Mouse (Mus musculus): ENCODE data around the gene Slc6a6. TPM values are rescaled to one million over a fixed set of nuclear protein-coding genes. Genes with fewer than 3 reads are reported as not detected.

Slc6a6 gene
- polyA plus RNA-seq, 1 experiment from 2014 or later: 59.1 TPM

DNA sequence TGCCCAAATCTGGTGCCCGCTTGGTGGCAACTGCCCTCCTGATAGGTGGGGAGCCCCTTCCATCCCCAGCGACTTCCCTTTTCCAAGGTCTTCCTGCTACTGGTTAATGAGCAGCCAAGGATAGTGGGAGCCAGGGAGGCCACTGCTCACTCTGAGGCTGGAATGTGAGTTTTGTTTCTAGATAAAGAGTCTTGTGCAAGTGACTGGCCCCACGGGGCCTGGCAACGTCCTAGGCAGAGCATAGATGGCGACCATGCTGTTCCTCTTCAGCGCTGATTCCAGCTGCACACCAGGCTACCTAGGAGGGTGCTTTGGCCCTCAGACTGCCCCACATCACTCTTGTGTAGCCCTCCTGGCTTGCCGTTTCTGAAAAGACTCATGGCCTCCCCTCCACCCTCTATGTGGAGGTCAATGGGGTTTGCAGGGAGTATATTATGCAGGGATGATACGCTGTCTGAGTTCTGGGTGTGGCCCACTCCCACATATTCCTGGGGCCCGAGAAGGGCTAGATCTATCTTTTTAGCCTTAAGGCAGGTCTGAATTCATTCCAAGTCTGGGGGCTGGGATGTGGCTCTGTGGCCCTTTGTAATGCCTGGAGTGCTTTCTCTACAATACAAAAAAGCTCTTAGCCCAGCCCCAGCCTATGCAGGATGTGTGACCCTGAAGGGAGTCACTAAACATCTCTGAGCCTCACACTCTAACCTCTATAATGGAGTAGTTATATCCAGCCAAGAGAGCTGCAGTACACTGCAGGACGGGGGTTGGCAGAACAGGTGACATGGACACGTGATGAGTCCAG lies 17.2 kb downstream of the Slc6a6 start:
- H3K9ac ChIP-seq (ENCODE audit: low read length): no peak overlapping the region
- H3K27me3 ChIP-seq (ENCODE audit: control insufficient read depth, insufficient read depth, low read length): no peaks in the 10 kb centered on the region
- peaks cover 17% of the 10 kb centered on the region; the same call in 1 of the 2 replicates for H3K36me3 ChIP-seq (ENCODE audit: control insufficient read depth, insufficient read depth)
- WGBS: 76% methylated on average over 11 of the region's 11 CpGs
- no peak for ATAC-seq (replicated peaks; ENCODE audit: extremely low read depth, insufficient read depth, low FRiP score)
- no peak overlapping the region for H3K4me3 ChIP-seq (ENCODE audit: low read length)
- H3K4me2 ChIP-seq (ENCODE audit: low read depth, low read length): no peak overlapping the region
- H3K4me1 ChIP-seq (ENCODE audit: control insufficient read depth, insufficient read depth, low read length): peaks cover 3% of the 10 kb centered on the region; the same call in 1 of the 2 replicates
- no peaks in the 10 kb centered on the region for H3K9me3 ChIP-seq (replicated peaks; ENCODE audit: control insufficient read depth, low read length)
- no peak overlapping the region for H3K27ac ChIP-seq (ENCODE audit: low read length)

- Histone ChIP-seq H3K36me3 (ENCODE audit: control insufficient read depth, insufficient read depth) (peaks cover 20% of the 10 kb centered on the region; the same call in 1 of the 2 replicates), H3K27me3 (ENCODE audit: control insufficient read depth, insufficient read depth, low read length) (no peaks in the 10 kb centered on the region), H3K4me1 (ENCODE audit: control insufficient read depth, insufficient read depth, low read length) (no peaks in the 10 kb centered on the region), H3K9ac (ENCODE audit: low read length) (no peak overlapping the region), H3K9me3 (replicated peaks; ENCODE audit: control insufficient read depth, low read length) (0 out of 2 replicates have a peak, but pooled peaks cover under 1% of the 10 kb centered on the region), H3K4me2 (ENCODE audit: low read depth, low read length) (no peak overlapping the region), H3K4me3 (ENCODE audit: low read length) (no peak overlapping the region), H3K27ac (ENCODE audit: low read length) (no peak overlapping the region)
- 83% methylated on average over 2 of the region's 2 CpGs for WGBS
- no peak for ATAC-seq (replicated peaks; ENCODE audit: extremely low read depth, insufficient read depth, low FRiP score)
Measured at GRCm38 (mm10) chr6:91703459-91703858, 19.6 kb downstream of the Slc6a6 start.

- H3K4me2 ChIP-seq (ENCODE audit: low read depth, low read length): no peak overlapping the region
- no peak for ATAC-seq (replicated peaks; ENCODE audit: extremely low read depth, insufficient read depth, low FRiP score)
- H3K27ac ChIP-seq (ENCODE audit: low read length): no peak overlapping the region
- no peak overlapping the region for H3K9ac ChIP-seq (ENCODE audit: low read length)
- H3K27me3 ChIP-seq (ENCODE audit: control insufficient read depth, insufficient read depth, low read length): no peaks in the 10 kb centered on the region
- 56% methylated on average over 1 of the region's 1 CpGs for WGBS
- H3K36me3 ChIP-seq (ENCODE audit: control insufficient read depth, insufficient read depth): peaks cover 22% of the 10 kb centered on the region; the same call in 1 of the 2 replicates
- no peaks in the 10 kb centered on the region for H3K4me1 ChIP-seq (ENCODE audit: control insufficient read depth, insufficient read depth, low read length)
- no peak overlapping the region for H3K4me3 ChIP-seq (ENCODE audit: low read length)
- 0 out of 2 replicates have a peak, but pooled peaks cover 3% of the 10 kb centered on the region for H3K9me3 ChIP-seq (replicated peaks; ENCODE audit: control insufficient read depth, low read length)
Measured at GRCm38 (mm10) chr6:91704446-91704845, 20.6 kb downstream of the Slc6a6 start.

- Histone ChIP-seq H3K27ac (ENCODE audit: low read length) (no peak overlapping the region; the same call in 1 of the 2 replicates), H3K9me3 (replicated peaks; ENCODE audit: control insufficient read depth, low read length) (0 out of 2 replicates have a peak, but pooled peaks cover 3% of the 10 kb centered on the region), H3K27me3 (ENCODE audit: control insufficient read depth, insufficient read depth, low read length) (no peaks in the 10 kb centered on the region), H3K9ac (ENCODE audit: low read length) (no peak overlapping the region), H3K4me1 (ENCODE audit: control insufficient read depth, insufficient read depth, low read length) (no peaks in the 10 kb centered on the region), H3K36me3 (ENCODE audit: control insufficient read depth, insufficient read depth) (peaks cover 18% of the 10 kb centered on the region; the same call in 1 of the 2 replicates), H3K4me3 (ENCODE audit: low read length) (no peak overlapping the region), H3K4me2 (ENCODE audit: low read depth, low read length) (no peak overlapping the region)
- WGBS: 58% methylated on average over 4 of the region's 4 CpGs
- no peak for ATAC-seq (replicated peaks; ENCODE audit: extremely low read depth, insufficient read depth, low FRiP score)
Measured at GRCm38 (mm10) chr6:91705651-91706050, 21.8 kb downstream of the Slc6a6 start.

- Histone ChIP-seq H3K9ac (ENCODE audit: low read length) (no peak overlapping the region), H3K4me2 (ENCODE audit: low read depth, low read length) (no peak overlapping the region), H3K27me3 (ENCODE audit: control insufficient read depth, insufficient read depth, low read length) (no peaks in the 10 kb centered on the region), H3K36me3 (ENCODE audit: control insufficient read depth, insufficient read depth) (peaks cover 13% of the 10 kb centered on the region; the same call in 1 of the 2 replicates), H3K27ac (ENCODE audit: low read length) (no peak overlapping the region; the same call in 1 of the 2 replicates), H3K4me1 (ENCODE audit: control insufficient read depth, insufficient read depth, low read length) (no peaks in the 10 kb centered on the region), H3K9me3 (replicated peaks; ENCODE audit: control insufficient read depth, low read length) (0 out of 2 replicates have a peak, but pooled peaks cover 3% of the 10 kb centered on the region), H3K4me3 (ENCODE audit: low read length) (no peak overlapping the region)
- WGBS: 70% methylated on average over 13 of the region's 13 CpGs
- ATAC-seq (replicated peaks; ENCODE audit: extremely low read depth, insufficient read depth, low FRiP score): no peak
Measured at GRCm38 (mm10) chr6:91706072-91706776, 22.4 kb downstream of the Slc6a6 start.

DNA sequence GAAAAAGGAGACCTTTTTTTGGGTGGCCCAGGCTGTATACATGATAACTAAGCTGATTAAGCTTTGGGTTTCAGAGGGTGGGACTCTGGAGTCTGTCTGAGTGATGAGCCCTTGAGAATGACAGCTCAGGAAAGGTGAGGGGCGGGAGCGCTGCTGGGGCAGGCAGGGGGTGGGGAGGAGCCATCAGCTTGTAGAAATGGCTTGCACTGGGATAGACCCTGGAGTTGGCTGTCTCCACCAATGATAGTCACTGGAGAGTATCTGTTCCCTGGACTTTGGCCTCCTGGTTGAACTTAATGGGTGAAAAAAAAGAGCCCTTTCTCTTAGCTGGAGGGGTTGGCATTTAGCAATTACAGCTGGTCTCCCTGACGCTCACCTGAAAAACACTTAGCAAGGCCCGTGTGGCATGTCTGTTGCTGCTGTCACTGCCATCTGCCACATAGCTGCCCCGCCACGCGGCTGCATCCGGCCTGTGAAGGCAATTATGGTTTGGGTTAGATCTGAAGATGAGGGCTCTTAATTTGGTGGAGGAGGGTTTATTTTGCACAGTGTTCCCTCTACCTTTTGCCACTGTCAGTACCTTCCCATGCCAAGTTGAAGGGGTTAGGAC lies 23.5 kb downstream of the Slc6a6 start:
- Histone ChIP-seq H3K9ac (ENCODE audit: low read length) (no peak overlapping the region), H3K27ac (ENCODE audit: low read length) (no peak overlapping the region), H3K4me1 (ENCODE audit: control insufficient read depth, insufficient read depth, low read length) (peaks cover 6% of the 10 kb centered on the region), H3K36me3 (ENCODE audit: control insufficient read depth, insufficient read depth) (0 out of 2 replicates have a peak, but pooled peaks cover 13% of the 10 kb centered on the region), H3K4me3 (ENCODE audit: low read length) (no peak overlapping the region), H3K9me3 (replicated peaks; ENCODE audit: control insufficient read depth, low read length) (0 out of 2 replicates have a peak, but pooled peaks cover 3% of the 10 kb centered on the region), H3K27me3 (ENCODE audit: control insufficient read depth, insufficient read depth, low read length) (no peaks in the 10 kb centered on the region), H3K4me2 (ENCODE audit: low read depth, low read length) (no peak overlapping the region)
- WGBS: 78% methylated on average over 8 of the region's 8 CpGs
- ATAC-seq (replicated peaks; ENCODE audit: extremely low read depth, insufficient read depth, low FRiP score): no peak

DNA sequence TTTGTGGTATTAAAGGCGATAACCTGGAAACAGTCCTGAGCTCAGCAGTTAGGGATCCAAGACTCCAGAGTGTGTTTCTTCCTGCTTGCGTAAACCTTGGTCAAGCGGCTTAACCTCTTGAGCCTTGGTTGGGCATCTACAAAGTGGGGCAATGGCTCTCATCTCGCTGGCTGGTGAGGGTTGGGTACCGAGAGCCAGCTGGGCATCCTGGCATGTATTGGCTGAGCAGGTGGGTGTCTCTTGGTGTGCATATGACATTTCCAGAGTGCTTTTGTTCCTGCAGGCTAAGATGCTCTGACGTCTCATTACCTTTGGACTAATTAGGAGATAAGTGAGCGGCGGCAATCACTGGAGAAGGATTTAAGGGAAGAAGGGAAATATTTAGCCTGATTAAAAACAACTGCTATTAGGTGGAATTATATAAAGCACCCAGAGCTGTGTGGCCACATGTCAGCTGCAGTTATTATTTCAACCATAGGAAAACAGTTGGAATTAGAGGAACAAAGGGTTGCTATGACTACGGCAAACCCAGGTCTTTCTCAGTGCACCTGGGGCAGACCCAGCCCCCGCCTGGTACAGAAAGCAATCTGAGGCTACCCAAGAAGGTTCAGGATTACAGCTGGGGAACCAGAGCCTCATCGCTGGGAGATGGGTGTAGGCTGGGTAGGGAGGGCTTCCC lies 24.2 kb downstream of the Slc6a6 start:
- Histone ChIP-seq H3K4me3 (ENCODE audit: low read length) (no peak overlapping the region), H3K4me2 (ENCODE audit: low read depth, low read length) (no peak overlapping the region), H3K4me1 (ENCODE audit: control insufficient read depth, insufficient read depth, low read length) (peaks cover 12% of the 10 kb centered on the region), H3K36me3 (ENCODE audit: control insufficient read depth, insufficient read depth) (0 out of 2 replicates have a peak, but pooled peaks cover 11% of the 10 kb centered on the region), H3K27ac (ENCODE audit: low read length) (no peak overlapping the region), H3K9me3 (replicated peaks; ENCODE audit: control insufficient read depth, low read length) (0 out of 2 replicates have a peak, but pooled peaks cover 3% of the 10 kb centered on the region), H3K9ac (ENCODE audit: low read length) (no peak overlapping the region), H3K27me3 (ENCODE audit: control insufficient read depth, insufficient read depth, low read length) (no peaks in the 10 kb centered on the region)
- 89% methylated on average over 11 of the region's 11 CpGs for WGBS
- ATAC-seq (replicated peaks; ENCODE audit: extremely low read depth, insufficient read depth, low FRiP score): no peak

DNA sequence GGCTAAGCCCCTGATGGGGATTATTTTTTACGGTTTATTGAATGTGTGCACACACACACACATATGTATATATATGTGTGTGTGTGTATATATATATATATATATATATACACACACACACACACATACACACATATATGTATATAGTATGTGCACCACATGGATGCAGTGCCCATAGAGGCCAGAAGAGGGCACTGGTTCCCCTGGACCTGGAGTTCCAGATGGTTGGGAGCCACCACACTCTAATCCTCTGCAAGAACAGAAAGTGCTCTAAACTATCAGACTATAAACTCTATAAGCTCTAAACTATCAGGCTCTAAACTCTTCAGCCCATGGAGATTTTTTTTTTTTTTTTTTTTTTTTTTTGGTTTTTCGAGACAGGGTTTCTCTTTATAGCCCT lies 25.1 kb downstream of the Slc6a6 start:
- no peak overlapping the region for H3K9ac ChIP-seq (ENCODE audit: low read length)
- WGBS: 100% methylated on average over 1 of the region's 2 CpGs
- 0 out of 2 replicates have a peak, but pooled peaks cover 9% of the 10 kb centered on the region for H3K36me3 ChIP-seq (ENCODE audit: control insufficient read depth, insufficient read depth)
- H3K4me3 ChIP-seq (ENCODE audit: low read length): no peak overlapping the region
- no peaks in the 10 kb centered on the region for H3K27me3 ChIP-seq (ENCODE audit: control insufficient read depth, insufficient read depth, low read length)
- 0 out of 2 replicates have a peak, but pooled peaks cover 3% of the 10 kb centered on the region for H3K9me3 ChIP-seq (replicated peaks; ENCODE audit: control insufficient read depth, low read length)
- H3K27ac ChIP-seq (ENCODE audit: low read length): no peak overlapping the region
- H3K4me1 ChIP-seq (ENCODE audit: control insufficient read depth, insufficient read depth, low read length): peaks cover 18% of the 10 kb centered on the region
- no peak for ATAC-seq (replicated peaks; ENCODE audit: extremely low read depth, insufficient read depth, low FRiP score)
- no peak overlapping the region for H3K4me2 ChIP-seq (ENCODE audit: low read depth, low read length)

Measured in heart, embryonic 16.5 days (tissue).